Mouse (Mus musculus) heart, embryonic 16.5 days (tissue): ENCODE measurements around the gene Pkmyt1. TPM values are rescaled to one million over a fixed set of nuclear protein-coding genes. Genes with fewer than 3 reads are reported as not detected.

Experiments used
- ATAC-seq: fragments of 200-750 bp; cut with Nextera tagmentation; replicated peaks from 2 replicates; pipeline ENCODE4 v1.8.0; 2017; ENCODE audit warnings: moderate number of reproducible peaks; ENCODE audit not compliant: insufficient read depth, low FRiP score; ENCODE audit errors: extremely low read depth
- H3K27ac ChIP-seq: fragments of 300-500 bp; sonication (generic); 2 replicates; pipeline ENCODE4 v1.5.1; 2014; ENCODE audit warnings: mild to moderate bottlenecking, low read length, control low read depth, moderate library complexity
- H3K27me3 ChIP-seq: fragments of 300-500 bp; sonication (generic); 2 replicates; pipeline ENCODE4 v1.6.1; 2014; ENCODE audit warnings: low read length, mixed read lengths; ENCODE audit not compliant: control insufficient read depth, insufficient read depth
- H3K36me3 ChIP-seq: fragments of 300-500 bp; sonication (generic); 2 replicates; pipeline ENCODE4 v1.6.1; 2014; ENCODE audit not compliant: control insufficient read depth, insufficient read depth
- H3K4me1 ChIP-seq: fragments of 300-500 bp; sonication (generic); 2 replicates; pipeline ENCODE4 v1.6.1; 2014; ENCODE audit warnings: low read length, mixed read lengths; ENCODE audit not compliant: control insufficient read depth, insufficient read depth
- H3K4me2 ChIP-seq: fragments of 300-500 bp; sonication (generic); 2 replicates; pipeline ENCODE4 v1.6.1; 2014; ENCODE audit warnings: low read depth, mild to moderate bottlenecking, control low read depth, low read length
- H3K4me3 ChIP-seq: fragments of 300-500 bp; sonication (generic); 2 replicates; pipeline ENCODE4 v1.5.1; 2014; ENCODE audit warnings: mild to moderate bottlenecking, control low read depth, low read length
- H3K9ac ChIP-seq: fragments of 300-500 bp; sonication (generic); 2 replicates; pipeline ENCODE4 v1.6.1; 2014; ENCODE audit warnings: low read length, control low read depth
- H3K9me3 ChIP-seq: fragments of 300-500 bp; sonication (generic); replicated peaks from 2 replicates; pipeline ENCODE4 v1.6.1; 2016; ENCODE audit warnings: low read length; ENCODE audit not compliant: control insufficient read depth
- WGBS: fragments of 180-500 bp; shearing (Covaris S2); extraction: QIAGEN DNeasy Blood & Tissue Kit; methylation state at CpG from one replicate; pipeline ENCODE4 v1.1.7; 2014; 5-methylcytosine and 5-hydroxymethylcytosine counted together
- polyA plus RNA-seq: library from polyadenylated mRNA; unstranded; fragments of >200 nt; fragmentation: Nextera tagmentation; extraction: Ambion mirVana; gene quantifications from 2 replicates; pipeline ENCODE4 v1.2.1, GENCODE M21; 2015

The Pkmyt1 gene
- polyA plus RNA-seq, 1 experiment from 2014 or later: 33.3 TPM

DNA sequence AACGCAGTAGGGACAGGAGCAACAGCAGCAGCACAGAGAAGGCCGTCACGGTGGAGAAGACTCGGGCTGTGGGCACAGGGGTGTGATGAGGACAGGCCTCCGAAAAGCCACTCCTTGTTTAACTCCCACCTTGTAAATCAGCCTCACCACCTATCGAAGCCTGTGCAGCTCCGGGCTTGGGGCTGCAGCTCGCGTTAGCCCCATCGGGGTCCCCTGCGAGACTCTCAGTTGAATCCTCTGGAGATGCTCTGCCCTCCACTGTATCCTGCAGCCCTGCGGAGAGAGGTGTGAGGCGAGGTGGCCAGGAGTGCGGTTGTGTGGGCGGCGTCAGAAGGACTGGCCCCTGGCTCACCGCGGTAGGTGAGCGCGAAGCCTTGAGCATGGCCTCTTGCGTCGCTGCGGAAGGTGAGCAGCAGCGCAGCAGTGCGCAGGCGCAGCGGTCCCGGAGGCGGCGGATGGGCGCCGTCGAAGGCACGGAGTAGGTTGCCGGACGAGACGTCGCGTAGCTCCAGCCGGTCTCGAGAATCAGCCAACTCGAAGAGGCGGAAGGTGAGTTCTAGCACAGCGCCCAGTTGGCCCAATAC is 16.2 kb downstream of the Pkmyt1 start:
- ATAC-seq: no peak
- Histone ChIP-seq H3K9ac (no peak overlapping the region), H3K27me3 (peaks cover 62% of the 10 kb centered on the region), H3K36me3 (peaks cover under 1% of the 10 kb centered on the region; the same call in 1 of the 2 replicates), H3K27ac (no peak overlapping the region), H3K9me3 (no peaks in the 10 kb centered on the region), H3K4me3 (peak overlapping the region; percentile 31), H3K4me2 (peak overlapping the region; percentile 45), H3K4me1 (peaks cover 34% of the 10 kb centered on the region)
- WGBS: 6% methylated on average over 44 of the region's 44 CpGs

DNA sequence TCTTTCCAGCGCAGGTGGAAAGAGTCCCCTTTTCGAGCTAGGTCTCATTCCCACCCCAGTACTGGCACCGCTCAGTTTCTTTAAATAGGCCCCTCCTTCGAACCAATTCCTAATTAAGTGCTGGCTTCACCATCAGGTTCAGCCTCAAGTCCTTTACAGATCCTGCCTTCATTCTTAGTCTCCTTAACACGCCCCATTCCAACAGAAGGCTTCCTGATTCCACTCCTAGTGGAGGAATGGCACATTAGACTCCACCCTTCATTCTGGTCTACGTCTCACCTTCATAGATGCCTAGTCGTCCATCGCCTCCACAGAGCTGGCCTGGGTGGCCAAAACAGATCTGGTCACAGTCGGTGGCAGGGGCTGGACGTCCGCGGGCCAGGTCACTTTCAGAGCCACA is 16.8 kb downstream of the Pkmyt1 start:
- peaks cover 34% of the 10 kb centered on the region for H3K4me1 ChIP-seq
- no peak overlapping the region for H3K27ac ChIP-seq
- WGBS: 53% methylated on average over 12 of the region's 12 CpGs
- ATAC-seq: no peak
- H3K9ac ChIP-seq: no peak overlapping the region
- H3K4me3 ChIP-seq: no peak overlapping the region
- no peak overlapping the region for H3K4me2 ChIP-seq
- H3K36me3 ChIP-seq: no peaks in the 10 kb centered on the region
- H3K9me3 ChIP-seq: no peaks in the 10 kb centered on the region
- peaks cover 66% of the 10 kb centered on the region for H3K27me3 ChIP-seq

DNA sequence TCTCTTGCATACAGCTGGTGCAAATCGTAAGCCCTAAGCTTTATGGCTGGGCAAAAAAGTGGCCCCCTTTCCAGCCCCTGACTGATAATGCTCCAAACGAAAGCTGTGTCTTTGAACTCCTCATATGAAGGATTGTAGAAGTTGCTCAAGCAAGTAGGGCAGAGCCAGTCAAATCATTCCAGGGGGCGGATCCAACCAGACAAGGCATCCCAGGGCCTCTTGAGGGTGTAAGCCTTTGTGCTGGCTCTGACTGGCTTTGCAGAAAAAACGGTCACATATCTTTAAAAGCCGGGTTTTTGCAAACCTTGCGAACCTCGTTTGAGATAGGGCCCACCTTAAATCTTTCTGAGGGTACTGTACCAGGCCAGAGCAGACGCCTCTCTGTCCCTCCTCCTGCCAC is 17.9 kb downstream of the Pkmyt1 start:
- H3K27ac ChIP-seq: no peak overlapping the region
- H3K4me3 ChIP-seq: no peak overlapping the region
- H3K4me1 ChIP-seq: peaks cover 27% of the 10 kb centered on the region
- WGBS: 32% methylated on average over 8 of the region's 8 CpGs
- no peaks in the 10 kb centered on the region for H3K36me3 ChIP-seq
- H3K27me3 ChIP-seq: peaks cover 70% of the 10 kb centered on the region
- no peaks in the 10 kb centered on the region for H3K9me3 ChIP-seq
- no peak overlapping the region for H3K9ac ChIP-seq
- no peak for ATAC-seq
- no peak overlapping the region for H3K4me2 ChIP-seq

DNA sequence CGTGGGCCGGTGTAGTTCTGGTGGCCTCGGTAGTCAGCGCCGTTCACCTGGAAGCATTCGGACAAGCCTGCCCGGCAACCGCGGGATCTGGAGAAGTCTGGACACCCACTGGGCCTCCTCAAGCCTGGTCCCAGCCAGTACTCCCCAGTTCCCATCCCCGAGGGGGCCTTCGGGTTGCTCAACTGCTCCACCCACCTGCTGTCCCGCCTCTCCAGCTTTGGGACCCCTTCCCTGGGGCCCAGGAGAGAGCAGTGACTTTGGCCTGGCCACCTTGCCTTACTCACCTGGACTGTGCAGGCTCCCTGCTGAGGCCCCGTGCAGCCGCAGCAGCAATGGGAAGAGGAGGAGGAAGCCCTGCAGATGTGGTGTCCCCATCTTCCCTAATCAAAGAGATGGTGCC is 18.5 kb downstream of the Pkmyt1 start:
- Histone ChIP-seq H3K9me3 (no peaks in the 10 kb centered on the region), H3K9ac (no peak overlapping the region), H3K27me3 (peaks cover 70% of the 10 kb centered on the region), H3K4me3 (peak overlapping the region; percentile 41), H3K4me1 (peaks cover 22% of the 10 kb centered on the region), H3K36me3 (no peaks in the 10 kb centered on the region), H3K4me2 (peak overlapping the region; percentile 53; the same call in 1 of the 2 replicates), H3K27ac (no peak overlapping the region)
- 8% methylated on average over 14 of the region's 14 CpGs for WGBS
- ATAC-seq: no peak

DNA sequence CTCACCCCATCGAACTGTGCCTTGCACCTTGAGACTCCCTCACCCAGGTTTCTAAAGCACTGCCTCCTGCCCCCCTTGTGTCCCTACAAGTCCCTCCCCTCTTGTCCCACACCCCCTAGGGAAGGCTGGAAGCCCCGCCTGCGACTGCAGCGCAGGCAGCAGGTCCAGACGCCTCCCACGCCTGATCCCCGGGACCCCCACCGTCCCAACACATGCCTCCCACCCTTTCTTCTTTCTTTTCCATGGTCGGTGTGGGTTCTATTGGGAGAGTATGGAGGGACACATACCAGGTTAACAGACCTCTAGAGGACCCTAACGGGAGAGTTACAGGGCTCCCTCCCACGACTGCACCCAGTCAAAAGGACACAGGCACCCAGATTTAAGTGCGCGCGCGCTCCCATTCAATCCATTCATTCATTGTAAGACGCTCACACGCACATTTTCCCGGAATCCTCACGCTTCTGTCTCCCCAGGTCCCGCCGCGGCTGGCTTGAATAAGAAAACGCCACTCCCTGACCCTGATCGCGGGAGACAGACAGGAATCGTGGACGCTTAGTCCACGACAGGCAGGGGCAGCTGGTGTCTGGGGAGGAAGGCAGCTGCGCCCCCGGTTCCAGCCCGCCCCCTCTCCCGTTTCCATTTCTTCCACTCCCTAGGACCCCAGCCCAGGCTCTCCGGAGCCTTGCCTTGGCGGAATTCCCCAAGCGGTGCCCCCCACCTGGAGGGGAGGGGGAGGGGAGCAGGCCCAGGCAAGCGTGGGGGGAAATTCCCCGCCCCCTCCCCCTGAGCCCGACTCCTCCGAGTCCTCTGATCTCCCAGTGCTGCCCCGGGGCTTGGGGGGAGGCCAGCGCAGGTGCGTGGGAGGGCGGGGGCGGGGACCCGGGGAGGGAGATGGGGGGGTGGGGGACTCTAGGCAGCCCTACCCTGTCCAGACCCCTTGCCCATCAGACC is 19.4 kb downstream of the Pkmyt1 start, which contains the start of gene Kremen2:
TSS of gene Kremen2 (minus strand) at position 533 of the 951 bp plus-strand sequence.
- peaks cover 69% of the 10 kb centered on the region for H3K27me3 ChIP-seq
- H3K4me3 ChIP-seq: peak within 1 kb of the TSS; percentile 41
- H3K9ac ChIP-seq: 0 out of 2 replicates have a peak within 1 kb of the TSS, but pooled peaks have one; percentile 16
- no peaks in the 10 kb centered on the region for H3K9me3 ChIP-seq
- H3K36me3 ChIP-seq: no peaks in the 10 kb centered on the region
- peak within 1 kb of the TSS; percentile 53 for H3K4me2 ChIP-seq
- H3K27ac ChIP-seq: no peak within 1 kb of the TSS
- under 1% methylated on average over 39 of the region's 45 CpGs for WGBS
- H3K4me1 ChIP-seq: peaks cover 19% of the 10 kb centered on the region
- ATAC-seq: no peak

DNA sequence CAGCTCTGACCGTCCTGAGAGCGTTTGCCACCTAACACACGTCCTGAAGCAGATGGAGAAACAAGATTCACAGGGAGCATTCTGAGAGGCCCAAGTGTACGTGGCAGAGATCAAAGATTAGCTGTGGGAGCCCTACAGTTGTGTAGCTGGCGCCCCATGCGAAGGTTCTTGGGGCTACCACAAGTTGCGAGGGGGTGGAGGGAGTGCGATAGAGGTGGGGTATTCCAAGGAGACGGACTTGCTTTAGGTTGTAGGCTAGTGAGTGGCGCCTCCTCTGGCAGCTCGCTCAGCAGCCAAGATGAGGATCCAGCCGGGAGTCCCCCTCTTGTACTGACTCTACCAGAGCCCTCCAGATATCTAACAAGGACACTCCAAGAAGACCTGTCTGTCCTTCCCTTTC is 20.2 kb downstream of the Pkmyt1 start:
- Histone ChIP-seq H3K4me3 (peak overlapping the region; percentile 41; the same call in 1 of the 2 replicates), H3K27ac (no peak overlapping the region), H3K36me3 (no peaks in the 10 kb centered on the region), H3K9me3 (no peaks in the 10 kb centered on the region), H3K4me1 (peaks cover 15% of the 10 kb centered on the region), H3K4me2 (peak overlapping the region; percentile 53), H3K27me3 (peaks cover 62% of the 10 kb centered on the region), H3K9ac (no peak overlapping the region)
- no peak for ATAC-seq
- WGBS: 8% methylated on average over 12 of the region's 12 CpGs

DNA sequence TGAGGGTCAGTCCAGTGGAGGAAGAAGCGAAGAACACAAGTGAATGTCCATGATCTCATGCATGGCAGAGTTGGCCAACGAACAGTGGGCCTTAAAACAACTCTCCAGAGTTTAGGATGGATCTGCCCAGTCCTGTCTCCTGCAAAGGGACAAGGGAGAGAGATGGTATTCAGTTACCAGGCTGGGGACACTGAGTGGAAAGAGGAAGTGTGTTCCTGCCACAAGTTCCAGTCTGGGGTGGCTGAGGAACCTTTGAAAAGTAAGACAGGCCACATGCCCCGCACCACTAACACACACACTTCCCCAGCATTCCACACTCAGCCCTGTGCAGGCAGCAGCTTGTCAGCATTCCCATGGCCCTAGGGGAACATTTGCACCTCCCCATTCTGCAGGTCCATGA is 20.6 kb downstream of the Pkmyt1 start:
- Histone ChIP-seq H3K27ac (no peak overlapping the region), H3K4me2 (no peak overlapping the region), H3K27me3 (peaks cover 57% of the 10 kb centered on the region), H3K36me3 (peaks cover 2% of the 10 kb centered on the region; the same call in 1 of the 2 replicates), H3K4me3 (no peak overlapping the region), H3K9ac (no peak overlapping the region), H3K9me3 (no peaks in the 10 kb centered on the region), H3K4me1 (peaks cover 15% of the 10 kb centered on the region)
- ATAC-seq: no peak
- 71% methylated on average over 3 of the region's 3 CpGs for WGBS

DNA sequence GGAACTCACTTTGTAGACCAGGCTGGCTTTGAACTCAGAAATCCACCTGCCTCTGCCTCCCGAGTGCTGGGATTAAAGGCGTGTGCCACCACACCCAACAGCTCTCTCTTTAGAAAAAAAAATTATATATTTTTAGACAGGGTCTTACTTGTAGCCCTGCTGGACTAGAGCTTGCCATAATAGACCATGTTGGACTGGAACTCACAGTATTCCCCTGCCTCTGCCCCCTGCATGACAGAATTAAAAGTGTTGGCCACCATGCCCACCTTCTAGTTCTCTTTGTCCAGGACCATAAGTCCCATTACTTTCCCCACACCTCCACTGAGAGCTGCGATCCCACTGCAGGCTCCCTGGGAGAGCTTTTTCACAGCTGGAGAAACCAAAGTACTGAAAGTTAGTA is 21.3 kb downstream of the Pkmyt1 start:
- no peak overlapping the region for H3K4me2 ChIP-seq
- peaks cover 50% of the 10 kb centered on the region for H3K27me3 ChIP-seq
- ATAC-seq: no peak
- no peaks in the 10 kb centered on the region for H3K9me3 ChIP-seq
- WGBS: 74% methylated on average over 3 of the region's 3 CpGs
- H3K27ac ChIP-seq: no peak overlapping the region
- peaks cover 3% of the 10 kb centered on the region for H3K36me3 ChIP-seq
- no peak overlapping the region for H3K4me3 ChIP-seq
- peaks cover 13% of the 10 kb centered on the region for H3K4me1 ChIP-seq
- H3K9ac ChIP-seq: no peak overlapping the region

DNA sequence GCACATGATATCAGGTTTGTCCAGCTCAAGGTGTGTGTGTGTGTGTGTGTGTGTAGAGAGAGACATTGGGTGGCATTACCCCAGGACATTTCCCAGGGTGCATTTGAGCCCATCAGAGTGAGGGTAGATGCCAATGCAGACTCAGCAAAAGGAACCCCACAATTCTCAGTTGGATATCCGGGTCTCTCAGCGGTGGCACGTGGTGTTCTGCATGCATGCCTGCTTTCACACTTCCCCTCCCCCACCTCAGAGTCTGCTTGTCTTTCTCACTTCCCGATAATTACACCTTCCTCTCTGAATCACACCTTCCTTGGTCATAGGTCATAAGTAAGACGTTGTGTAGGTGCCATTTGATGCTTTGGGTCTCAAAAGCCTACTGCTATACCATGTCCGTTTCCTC is 21.9 kb downstream of the Pkmyt1 start:
- H3K27me3 ChIP-seq: peaks cover 44% of the 10 kb centered on the region
- peaks cover 13% of the 10 kb centered on the region for H3K4me1 ChIP-seq
- H3K9ac ChIP-seq: no peak overlapping the region
- no peak overlapping the region for H3K27ac ChIP-seq
- no peak overlapping the region for H3K4me2 ChIP-seq
- H3K4me3 ChIP-seq: no peak overlapping the region
- peaks cover 5% of the 10 kb centered on the region for H3K36me3 ChIP-seq
- H3K9me3 ChIP-seq: no peaks in the 10 kb centered on the region
- no peak for ATAC-seq
- 28% methylated on average over 6 of the region's 6 CpGs for WGBS
